Mouse (Mus musculus): ENCODE results near the gene Ccnl2. TPM values are rescaled to one million over a fixed set of nuclear protein-coding genes. Genes with fewer than 3 reads are reported as not detected.

Gene Ccnl2
- polyA plus RNA-seq, 1 experiment: 24.7 TPM

GRCm38 (mm10) chr4:155831831-155832230, 19.5 kb downstream of the Ccnl2 start:
- H3ac ChIP-seq (ENCODE audit: control insufficient read depth, insufficient read length): peak overlapping the region; percentile 29
- no peaks in the 10 kb centered on the region for H3K27me3 ChIP-seq (ENCODE audit: control insufficient read depth, insufficient read depth, insufficient read length)
- peaks cover 11% of the 10 kb centered on the region for H3K36me3 ChIP-seq (ENCODE audit: control insufficient read depth, insufficient read depth)
- no peak for TF ChIP-seq E2F4 (IDR thresholded peaks at IDR 0.05; ENCODE audit: insufficient read depth)
- no peak for TF ChIP-seq POLR2AphosphoS2 (IDR thresholded peaks at IDR 0.05; ENCODE audit: insufficient read length, low read depth)
- TF ChIP-seq USF1 (IDR thresholded peaks at IDR 0.05; ENCODE audit: low read depth): no peak
- TF ChIP-seq SRF (IDR thresholded peaks at IDR 0.05; ENCODE audit: control insufficient read depth, insufficient read length, low read depth): no peak
- no peak for TF ChIP-seq MYOG (IDR thresholded peaks at IDR 0.05; ENCODE audit: control insufficient read depth in 1 of 3, insufficient read depth in 1 of 3, insufficient read length in 2 of 3, low read depth in 2 of 3)
- no peak for TF ChIP-seq POLR2A (IDR thresholded peaks at IDR 0.05; ENCODE audit: insufficient read length, low read depth)
- no peak for TF ChIP-seq MYOD1 (IDR thresholded peaks at IDR 0.05; ENCODE audit: control insufficient read depth in 1 of 3, insufficient read length in 2 of 3, low read depth in 2 of 3)
- peak overlapping the region; percentile 88 for H3K4me2 ChIP-seq (ENCODE audit: low read depth)
- peak overlapping the region; percentile 86 for H3K4me3 ChIP-seq
- H3K79me2 ChIP-seq (ENCODE audit: control insufficient read depth, insufficient read depth): peaks cover 21% of the 10 kb centered on the region

DNA sequence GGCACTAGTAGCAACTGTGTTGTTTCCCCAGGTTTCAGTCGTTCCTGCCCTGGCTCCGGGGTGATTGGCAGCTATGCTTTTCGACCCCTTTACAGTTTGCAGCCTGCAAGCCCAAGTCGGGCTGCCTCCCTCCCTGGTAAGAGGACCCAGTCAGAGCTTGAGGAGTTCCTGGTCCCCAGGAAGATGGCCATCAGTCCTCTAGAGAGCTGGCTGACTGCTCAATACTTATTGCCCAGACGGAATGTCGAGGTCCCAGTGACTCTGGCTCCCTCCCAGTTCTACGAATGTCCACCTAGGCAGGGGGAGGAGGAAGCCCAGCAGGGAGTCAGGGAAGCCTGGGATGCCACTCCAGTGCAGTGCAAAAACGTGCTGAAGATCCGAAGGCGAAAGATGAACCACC, 20.0 kb downstream of the Ccnl2 start:
- H3ac ChIP-seq (ENCODE audit: control insufficient read depth, insufficient read length): peak overlapping the region; percentile 29
- H3K4me3 ChIP-seq: peak overlapping the region; percentile 86
- no peaks in the 10 kb centered on the region for H3K27me3 ChIP-seq (ENCODE audit: control insufficient read depth, insufficient read depth, insufficient read length)
- TF ChIP-seq POLR2AphosphoS2 (IDR thresholded peaks at IDR 0.05; ENCODE audit: insufficient read length, low read depth): no peak
- no peak for TF ChIP-seq TCF3 (IDR thresholded peaks at IDR 0.05; ENCODE audit: insufficient read length, low read depth)
- no peak for TF ChIP-seq MYOG (IDR thresholded peaks at IDR 0.05; ENCODE audit: control insufficient read depth in 1 of 3, insufficient read depth in 1 of 3, insufficient read length in 2 of 3, low read depth in 2 of 3)
- no peak for TF ChIP-seq POLR2A (IDR thresholded peaks at IDR 0.05; ENCODE audit: insufficient read length, low read depth)
- no peak for TF ChIP-seq REST (IDR thresholded peaks at IDR 0.05; ENCODE audit: insufficient read depth, insufficient read length)
- no peak for TF ChIP-seq E2F4 (IDR thresholded peaks at IDR 0.05; ENCODE audit: insufficient read depth)
- no peak for TF ChIP-seq CEBPB (IDR thresholded peaks at IDR 0.05; ENCODE audit: insufficient read depth, poor library complexity, severe bottlenecking)
- TF ChIP-seq SRF (IDR thresholded peaks at IDR 0.05; ENCODE audit: control insufficient read depth, insufficient read length, low read depth): no peak
- no peak for TF ChIP-seq MYOD1 (IDR thresholded peaks at IDR 0.05; ENCODE audit: control insufficient read depth in 1 of 3, insufficient read length in 2 of 3, low read depth in 2 of 3)
- no peak for TF ChIP-seq TCF12 (IDR thresholded peaks at IDR 0.05; ENCODE audit: insufficient read depth, poor library complexity, severe bottlenecking)
- TF ChIP-seq USF1 (IDR thresholded peaks at IDR 0.05; ENCODE audit: low read depth): no peak
- no peak for TF ChIP-seq MAX (IDR thresholded peaks at IDR 0.05; ENCODE audit: low read depth)
- peak overlapping the region; percentile 88 for H3K4me2 ChIP-seq (ENCODE audit: low read depth)
- H3K36me3 ChIP-seq (ENCODE audit: control insufficient read depth, insufficient read depth): peaks cover 6% of the 10 kb centered on the region
- peaks cover 21% of the 10 kb centered on the region for H3K79me2 ChIP-seq (ENCODE audit: control insufficient read depth, insufficient read depth)

DNA sequence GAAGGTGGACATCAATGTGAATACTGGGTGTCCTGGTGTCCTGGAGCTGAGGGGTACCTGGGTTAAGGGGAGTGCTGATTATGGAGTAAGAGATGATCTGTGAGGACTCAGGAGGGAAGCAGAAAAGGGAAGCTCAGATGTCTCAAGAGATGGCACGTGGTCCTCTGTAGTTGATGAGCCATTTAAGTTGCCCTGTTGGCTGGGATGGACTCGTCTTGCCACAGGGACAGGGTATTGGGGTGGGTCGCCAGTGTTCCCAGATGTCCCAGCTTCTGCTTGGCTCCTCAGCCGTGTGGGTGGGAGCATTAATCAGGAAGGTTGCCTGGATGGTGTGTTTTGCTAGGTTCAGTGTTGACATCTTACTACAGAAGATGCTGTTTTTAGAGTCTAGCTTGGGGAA, 20.9 kb downstream of the Ccnl2 start:
- no peaks in the 10 kb centered on the region for H3K36me3 ChIP-seq (ENCODE audit: control insufficient read depth, insufficient read depth)
- no peak overlapping the region for H3ac ChIP-seq (ENCODE audit: control insufficient read depth, insufficient read length)
- H3K79me2 ChIP-seq (ENCODE audit: control insufficient read depth, insufficient read depth): peaks cover 21% of the 10 kb centered on the region
- H3K27me3 ChIP-seq (ENCODE audit: control insufficient read depth, insufficient read depth, insufficient read length): no peaks in the 10 kb centered on the region
- peak overlapping the region; percentile 86 for H3K4me3 ChIP-seq
- TF ChIP-seq POLR2A (IDR thresholded peaks at IDR 0.05; ENCODE audit: insufficient read length, low read depth) (no peak), TCF12 (IDR thresholded peaks at IDR 0.05; ENCODE audit: insufficient read depth, poor library complexity, severe bottlenecking) (no peak), E2F4 (IDR thresholded peaks at IDR 0.05; ENCODE audit: insufficient read depth) (no peak)
- H3K4me2 ChIP-seq (ENCODE audit: low read depth): no peak overlapping the region

- peak overlapping the region; percentile 46 for H3K4me2 ChIP-seq (ENCODE audit: low read depth)
- TF ChIP-seq MYOD1 (IDR thresholded peaks at IDR 0.05; ENCODE audit: control insufficient read depth in 1 of 3, insufficient read length in 2 of 3, low read depth in 2 of 3) (peak in 1 of 3 experiments; percentile 41), E2F4 (IDR thresholded peaks at IDR 0.05; ENCODE audit: insufficient read depth) (no peak), MYOG (IDR thresholded peaks at IDR 0.05; ENCODE audit: control insufficient read depth in 1 of 3, insufficient read depth in 1 of 3, insufficient read length in 2 of 3, low read depth in 2 of 3) (peak in 2 of 3 experiments; percentile 42 to 45)
- H3K79me2 ChIP-seq (ENCODE audit: control insufficient read depth, insufficient read depth): peaks cover 21% of the 10 kb centered on the region
- no peak overlapping the region for H3ac ChIP-seq (ENCODE audit: control insufficient read depth, insufficient read length)
- no peaks in the 10 kb centered on the region for H3K36me3 ChIP-seq (ENCODE audit: control insufficient read depth, insufficient read depth)
- no peaks in the 10 kb centered on the region for H3K27me3 ChIP-seq (ENCODE audit: control insufficient read depth, insufficient read depth, insufficient read length)
- H3K4me3 ChIP-seq: no peak overlapping the region
These were observed 21.5 kb downstream of the Ccnl2 start for GRCm38 (mm10) chr4:155833836-155834235.

- TF ChIP-seq CEBPB (IDR thresholded peaks at IDR 0.05; ENCODE audit: insufficient read depth, poor library complexity, severe bottlenecking) (no peak), POLR2A (IDR thresholded peaks at IDR 0.05; ENCODE audit: insufficient read length, low read depth) (peak; percentile 42), TCF12 (IDR thresholded peaks at IDR 0.05; ENCODE audit: insufficient read depth, poor library complexity, severe bottlenecking) (no peak), USF1 (IDR thresholded peaks at IDR 0.05; ENCODE audit: low read depth) (no peak), MYOD1 (IDR thresholded peaks at IDR 0.05; ENCODE audit: control insufficient read depth in 1 of 3, insufficient read length in 2 of 3, low read depth in 2 of 3) (peak in 1 of 3 experiments; percentile 14), POLR2AphosphoS2 (IDR thresholded peaks at IDR 0.05; ENCODE audit: insufficient read length, low read depth) (no peak), MYOG (IDR thresholded peaks at IDR 0.05; ENCODE audit: control insufficient read depth in 1 of 3, insufficient read depth in 1 of 3, insufficient read length in 2 of 3, low read depth in 2 of 3) (peak in 1 of 3 experiments; percentile 21), TCF3 (IDR thresholded peaks at IDR 0.05; ENCODE audit: insufficient read length, low read depth) (no peak), E2F4 (IDR thresholded peaks at IDR 0.05; ENCODE audit: insufficient read depth) (no peak)
- Histone ChIP-seq H3K79me2 (ENCODE audit: control insufficient read depth, insufficient read depth) (peaks cover 17% of the 10 kb centered on the region), H3K4me3 (peak overlapping the region; percentile 38), H3K4me2 (ENCODE audit: low read depth) (peak overlapping the region; percentile 70), H3K27me3 (ENCODE audit: control insufficient read depth, insufficient read depth, insufficient read length) (no peaks in the 10 kb centered on the region), H3ac (ENCODE audit: control insufficient read depth, insufficient read length) (no peak overlapping the region), H3K36me3 (ENCODE audit: control insufficient read depth, insufficient read depth) (peaks cover 1% of the 10 kb centered on the region)
These were observed 25.2 kb downstream of the Ccnl2 start for GRCm38 (mm10) chr4:155837404-155838010.

All from myocyte (in vitro differentiated cells).